Mouse (Mus musculus) heart, postnatal 0 days (tissue): ENCODE measurements around the gene Tmem164. TPM values are rescaled to one million over a fixed set of nuclear protein-coding genes. Genes with fewer than 3 reads are reported as not detected.

Source experiments
- ATAC-seq: fragments of 200-750 bp; cut with Nextera tagmentation; 2 replicates; pipeline ENCODE4 v1.8.0; 2017; ENCODE audit warnings: low read depth, moderate number of reproducible peaks, moderate library complexity; ENCODE audit not compliant: insufficient read depth
- DNase-seq: peaks from one replicate; pipeline ENCODE4 v3.0.0-alpha.2; 2016; ENCODE audit warnings: low spot score
- H3K27ac ChIP-seq: fragments of 300-500 bp; sonication (generic); 2 replicates; pipeline ENCODE4 v1.5.1; 2014; ENCODE audit warnings: low read depth, mild to moderate bottlenecking
- H3K27me3 ChIP-seq: fragments of 300-500 bp; sonication (generic); 2 replicates; pipeline ENCODE4 v1.6.1; 2014; ENCODE audit warnings: low read length, mixed read lengths; ENCODE audit not compliant: control insufficient read depth, insufficient read depth
- H3K36me3 ChIP-seq: fragments of 300-500 bp; sonication (generic); replicated peaks from 2 replicates; pipeline ENCODE4 v1.6.1; 2014; ENCODE audit warnings: low read length, mixed read lengths; ENCODE audit not compliant: control insufficient read depth, insufficient read depth
- H3K4me1 ChIP-seq: fragments of 300-500 bp; sonication (generic); 2 replicates; pipeline ENCODE4 v1.6.1; 2014; ENCODE audit warnings: antibody characterized with exemption; ENCODE audit not compliant: control insufficient read depth, insufficient read depth
- H3K4me2 ChIP-seq: fragments of 300-500 bp; sonication (generic); 2 replicates; pipeline ENCODE4 v1.6.1; 2014; ENCODE audit warnings: low read depth, mild to moderate bottlenecking, low read length, moderate library complexity
- H3K4me3 ChIP-seq: fragments of 300-500 bp; sonication (generic); 2 replicates; pipeline ENCODE4 v1.5.1; 2014; ENCODE audit warnings: low read depth, low read length
- H3K9ac ChIP-seq: fragments of 300-500 bp; sonication (generic); replicated peaks from 2 replicates; pipeline ENCODE4 v1.6.1; 2014; ENCODE audit warnings: low read depth, low read length, mixed read lengths
- H3K9me3 ChIP-seq: fragments of 300-500 bp; sonication (generic); replicated peaks from 2 replicates; pipeline ENCODE4 v1.6.1; 2016; ENCODE audit warnings: low read length; ENCODE audit not compliant: control insufficient read depth
- CTCF ChIP-seq: IDR thresholded peaks from 2 replicates; pipeline ENCODE4 v1.5.1; 2016; ENCODE audit warnings: antibody characterized with exemption, control low read depth, low read depth
- EP300 ChIP-seq: IDR thresholded peaks from 2 replicates; pipeline ENCODE4 v1.6.1; 2016; ENCODE audit warnings: antibody characterized with exemption, low read depth
- WGBS: fragments of 180-500 bp; shearing (Covaris S2); extraction: QIAGEN DNeasy Blood & Tissue Kit; methylation state at CpG from one replicate; pipeline ENCODE4 v1.1.7; 2014; 5-methylcytosine and 5-hydroxymethylcytosine counted together
- polyA plus RNA-seq: library from polyadenylated mRNA; unstranded; fragments of >200 nt; fragmentation: Nextera tagmentation; extraction: Ambion mirVana; gene quantifications from 2 replicates; pipeline ENCODE4 v1.2.1, GENCODE M21; 2015
- total RNA-seq: library from RNA; depleted of rRNA; stranded (reverse); fragments of >200 nt; gene quantifications from 2 replicates; pipeline ENCODE4 v1.2.3, GENCODE M21; 2014; ENCODE audit warnings: low replicate concordance

The Tmem164 gene
- total and polyA plus RNA-seq, 2 experiments from 2014 or later: 57.0 to 127 TPM

DNA sequence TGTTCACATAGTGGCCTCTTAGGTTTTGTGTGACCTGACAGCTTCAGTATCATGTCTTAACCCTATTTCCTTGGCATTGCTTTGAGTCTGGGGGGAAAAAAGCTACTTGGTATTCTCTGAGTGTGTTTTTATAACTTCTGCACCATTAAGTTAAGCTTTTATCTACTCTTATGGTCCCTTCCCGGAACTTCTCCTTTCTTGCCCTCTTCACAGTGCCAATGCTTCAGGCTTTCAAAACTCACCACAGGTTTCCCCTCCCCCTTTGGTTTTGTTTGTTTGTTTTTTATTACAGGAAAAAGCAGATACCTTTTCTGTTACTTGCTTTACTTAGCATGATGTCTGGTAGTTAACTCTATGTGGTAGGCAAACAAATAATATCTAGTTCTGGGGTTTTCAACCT lies 47.8 kb downstream of the Tmem164 start:
- Histone ChIP-seq H3K36me3 (no peaks in the 10 kb centered on the region), H3K9ac (no peak overlapping the region), H3K4me3 (no peak overlapping the region), H3K9me3 (no peaks in the 10 kb centered on the region), H3K27me3 (no peaks in the 10 kb centered on the region), H3K4me1 (no peaks in the 10 kb centered on the region), H3K4me2 (no peak overlapping the region), H3K27ac (no peak overlapping the region)
- TF ChIP-seq CTCF: no peak
- TF ChIP-seq EP300: no peak
- no peak for ATAC-seq
- WGBS: 75% methylated on average over 1 of the region's 1 CpGs
- no peak for DNase-seq

DNA sequence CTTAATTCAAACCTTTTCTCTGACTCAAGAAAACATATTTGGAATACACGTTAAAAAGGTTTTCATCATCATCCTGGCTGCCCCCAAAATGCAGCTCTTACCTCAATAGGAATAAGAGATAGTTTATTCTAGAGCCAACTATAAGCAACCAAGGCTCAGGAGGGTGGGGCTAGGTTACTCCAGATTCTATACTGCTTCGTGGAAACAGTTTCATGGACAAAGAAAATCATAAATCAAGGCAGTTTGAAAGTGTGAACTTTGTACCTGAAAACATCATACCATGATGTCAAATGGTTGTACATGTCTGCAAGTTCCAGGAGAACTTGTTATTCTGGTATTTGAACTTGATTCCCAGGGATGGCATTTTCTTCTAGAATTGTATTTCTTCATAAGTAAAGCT lies 48.3 kb downstream of the Tmem164 start:
- TF ChIP-seq EP300: no peak
- no peak for TF ChIP-seq CTCF
- WGBS: 62% methylated on average over 2 of the region's 2 CpGs
- H3K9me3 ChIP-seq: no peaks in the 10 kb centered on the region
- H3K36me3 ChIP-seq: no peaks in the 10 kb centered on the region
- DNase-seq: no peak
- H3K4me1 ChIP-seq: no peaks in the 10 kb centered on the region
- H3K9ac ChIP-seq: no peak overlapping the region
- H3K4me2 ChIP-seq: no peak overlapping the region
- ATAC-seq: no peak
- no peak overlapping the region for H3K4me3 ChIP-seq
- no peaks in the 10 kb centered on the region for H3K27me3 ChIP-seq
- H3K27ac ChIP-seq: no peak overlapping the region

DNA sequence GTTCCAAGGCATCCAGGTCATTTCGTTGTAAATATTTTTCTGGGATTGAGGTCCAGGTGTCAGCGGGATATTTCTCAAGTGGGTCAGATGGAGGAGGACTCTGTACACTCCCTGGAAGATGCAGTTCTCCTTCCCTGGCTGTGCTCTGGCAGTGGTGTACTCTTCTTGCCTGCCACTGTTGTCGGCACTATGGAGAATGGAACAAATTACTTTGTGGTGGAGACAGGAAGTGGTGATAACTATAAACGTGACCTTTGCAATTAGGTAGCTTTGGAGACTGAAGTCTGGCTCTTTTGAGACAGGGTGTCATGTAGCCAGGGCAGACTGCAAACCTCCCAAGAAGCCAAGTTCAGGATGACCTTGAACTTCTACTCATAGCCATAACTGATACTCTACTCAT lies 55.9 kb downstream of the Tmem164 start:
- no peak overlapping the region for H3K27ac ChIP-seq
- 54% methylated on average over 4 of the region's 4 CpGs for WGBS

DNA sequence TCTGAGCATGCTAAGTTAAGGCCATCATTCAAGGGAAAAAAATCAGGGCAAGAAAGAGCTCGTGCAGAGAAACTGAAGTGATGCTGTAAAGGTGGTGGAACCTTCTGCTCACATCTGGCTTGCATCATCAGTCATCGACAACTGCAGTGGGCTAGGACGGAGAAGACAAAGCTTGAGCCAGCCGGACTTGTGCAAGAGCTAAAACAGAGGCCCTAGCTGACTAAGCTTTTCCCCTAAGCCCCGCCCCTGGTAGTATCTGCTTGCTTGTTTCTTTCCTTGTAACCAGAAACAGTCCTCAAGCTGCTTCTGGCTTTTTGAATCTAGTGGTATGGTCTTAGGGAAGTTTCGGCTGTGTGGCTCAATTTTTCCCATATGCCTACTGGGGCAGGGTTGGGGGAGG lies 56.5 kb downstream of the Tmem164 start:
- no peaks in the 10 kb centered on the region for H3K9me3 ChIP-seq
- H3K4me2 ChIP-seq: no peak overlapping the region
- no peak overlapping the region for H3K4me3 ChIP-seq
- TF ChIP-seq CTCF: no peak
- TF ChIP-seq EP300: no peak
- H3K9ac ChIP-seq: no peak overlapping the region
- H3K27me3 ChIP-seq: no peaks in the 10 kb centered on the region
- DNase-seq (peak; percentile 27), ATAC-seq (0 out of 2 replicates have a peak, but pooled peaks have one; percentile 49)
- H3K36me3 ChIP-seq: no peaks in the 10 kb centered on the region
- H3K27ac ChIP-seq: peak overlapping the region; percentile 38; the same call in 1 of the 2 replicates
- 48% methylated on average over 6 of the region's 6 CpGs for WGBS
- no peaks in the 10 kb centered on the region; the same call in 1 of the 2 replicates for H3K4me1 ChIP-seq

More for the DNA sequence above, 55.9 kb downstream of the Tmem164 start:
- Histone ChIP-seq H3K4me2 (no peak overlapping the region), H3K4me1 (no peaks in the 10 kb centered on the region; the same call in 1 of the 2 replicates), H3K4me3 (no peak overlapping the region), H3K27me3 (no peaks in the 10 kb centered on the region), H3K36me3 (no peaks in the 10 kb centered on the region), H3K9ac (no peak overlapping the region), H3K9me3 (no peaks in the 10 kb centered on the region)
- ATAC-seq: no peak
- TF ChIP-seq EP300 (no peak), CTCF (no peak)
- no peak for DNase-seq

DNA sequence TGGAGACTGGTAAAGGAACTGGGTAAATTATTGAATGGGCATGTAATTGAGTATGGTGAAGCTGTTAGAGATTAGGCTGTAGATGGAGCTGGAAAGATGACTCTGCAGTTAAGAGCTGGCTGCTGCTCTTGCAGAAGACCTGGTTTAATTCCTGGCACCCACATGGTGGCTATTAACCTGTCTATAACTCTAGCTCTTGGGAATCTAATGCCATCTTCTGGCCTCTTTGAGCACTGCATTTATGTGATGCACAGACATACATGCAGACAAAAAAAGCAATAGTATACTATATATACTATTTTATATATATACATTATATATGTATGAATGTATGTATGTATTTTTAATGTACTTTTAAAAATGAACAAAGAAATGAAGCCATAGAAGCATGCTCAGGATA lies 66.2 kb downstream of the Tmem164 start:
- no peak for ATAC-seq

DNA sequence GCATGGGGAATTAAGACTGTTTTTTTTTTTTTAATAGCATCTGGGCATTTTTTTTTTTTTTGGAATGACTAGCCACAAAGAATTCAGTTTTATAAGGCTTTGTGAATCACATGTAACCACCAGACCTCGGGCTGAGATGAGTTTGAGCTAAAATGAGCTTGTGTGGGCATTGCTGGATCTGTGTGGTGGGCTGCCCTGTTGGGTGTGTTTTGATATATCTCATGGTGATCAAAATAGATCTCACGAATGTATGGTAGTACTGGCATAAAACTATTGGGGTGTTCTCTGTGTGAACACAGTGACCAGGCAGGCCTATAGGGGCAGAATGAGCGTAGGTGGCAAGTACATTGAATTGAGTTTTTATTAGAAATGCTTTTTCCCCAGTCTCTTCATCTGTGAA lies 67.4 kb downstream of the Tmem164 start:
- Histone ChIP-seq H3K27me3 (no peaks in the 10 kb centered on the region), H3K36me3 (no peaks in the 10 kb centered on the region), H3K9ac (no peak overlapping the region), H3K27ac (no peak overlapping the region), H3K4me2 (no peak overlapping the region), H3K9me3 (no peaks in the 10 kb centered on the region), H3K4me1 (no peaks in the 10 kb centered on the region), H3K4me3 (no peak overlapping the region)
- WGBS: 64% methylated on average over 3 of the region's 3 CpGs
- ATAC-seq (no peak), DNase-seq (no peak)
- TF ChIP-seq EP300 (no peak), CTCF (no peak)

More for the DNA sequence above, 66.2 kb downstream of the Tmem164 start:
- H3K27me3 ChIP-seq: no peaks in the 10 kb centered on the region
- TF ChIP-seq CTCF: peak; percentile 16
- no peak for TF ChIP-seq EP300
- no peaks in the 10 kb centered on the region for H3K4me1 ChIP-seq
- H3K27ac ChIP-seq: no peak overlapping the region
- DNase-seq: no peak
- H3K4me3 ChIP-seq: no peak overlapping the region
- H3K9me3 ChIP-seq: no peaks in the 10 kb centered on the region
- no peak overlapping the region for H3K9ac ChIP-seq
- no peak overlapping the region for H3K4me2 ChIP-seq
- H3K36me3 ChIP-seq: no peaks in the 10 kb centered on the region
